Mouse (Mus musculus): ENCODE results near the gene Camta1.

The Camta1 gene

GRCm38 (mm10) chr4:151242751-151243150, 618.9 kb downstream of the Camta1 start:
- DNase-seq, result no peak

GRCm38 (mm10) chr4:151240465-151240864, 621.2 kb downstream of the Camta1 start:
- DNase-seq, result no peak

GRCm38 (mm10) chr4:151238970-151239684, 622.5 kb downstream of the Camta1 start:
- DNase-seq, result peak; percentile 65

- DNase-seq, result no peak
Measured at GRCm38 (mm10) chr4:151237501-151237900, 624.2 kb downstream of the Camta1 start.

GRCm38 (mm10) chr4:151234981-151235380, 626.7 kb downstream of the Camta1 start:
- DNase-seq, result no peak

GRCm38 (mm10) chr4:151232028-151232427, 629.6 kb downstream of the Camta1 start:
- no peak for DNase-seq

GRCm38 (mm10) chr4:151229073-151229472, 632.6 kb downstream of the Camta1 start:
- DNase-seq, result no peak

GRCm38 (mm10) chr4:151226496-151226895, 635.2 kb downstream of the Camta1 start:
- peak; percentile 75 for DNase-seq

- DNase-seq, result no peak
Measured at GRCm38 (mm10) chr4:151224017-151224416, 637.7 kb downstream of the Camta1 start.

- DNase-seq, result no peak
Measured at GRCm38 (mm10) chr4:151223263-151223996, 638.2 kb downstream of the Camta1 start.

GRCm38 (mm10) chr4:151222635-151223034, 639.0 kb downstream of the Camta1 start:
- peak; percentile 66 for DNase-seq

GRCm38 (mm10) chr4:151216553-151217292, 645.0 kb downstream of the Camta1 start:
- DNase-seq, result peak; percentile 59

GRCm38 (mm10) chr4:151215866-151216265, 645.8 kb downstream of the Camta1 start:
- no peak for DNase-seq

- no peak for DNase-seq
Measured at GRCm38 (mm10) chr4:151215179-151215578, 646.5 kb downstream of the Camta1 start.

- no peak for DNase-seq
Measured at GRCm38 (mm10) chr4:151213475-151213874, 648.2 kb downstream of the Camta1 start.

GRCm38 (mm10) chr4:151211992-151212391, 649.7 kb downstream of the Camta1 start:
- no peak for DNase-seq

GRCm38 (mm10) chr4:151207566-151207965, 654.1 kb downstream of the Camta1 start:
- no peak for DNase-seq

- peak; percentile 39 for DNase-seq
Measured at GRCm38 (mm10) chr4:151202891-151203290, 658.8 kb downstream of the Camta1 start.

GRCm38 (mm10) chr4:151200316-151200715, 661.4 kb downstream of the Camta1 start:
- DNase-seq, result no peak

- no peak for DNase-seq
Measured at GRCm38 (mm10) chr4:151195126-151195525, 666.5 kb downstream of the Camta1 start.

GRCm38 (mm10) chr4:151194715-151195097, 667.0 kb downstream of the Camta1 start:
- peak; percentile 13 for DNase-seq

- peak; percentile 59 for DNase-seq
Measured at GRCm38 (mm10) chr4:151194030-151194714, 667.5 kb downstream of the Camta1 start.

- DNase-seq, result peak; percentile 81
Measured at GRCm38 (mm10) chr4:151186447-151186846, 675.2 kb downstream of the Camta1 start.

All from retina, postnatal 1 day (tissue).